Mouse (Mus musculus) urinary bladder, postnatal 10 days (tissue): ENCODE measurements around the gene Tgfa.

Experiments
- DNase-seq: peaks from one replicate; pipeline ENCODE4 v3.0.0; 2022; ENCODE audit warnings: low spot score

The Tgfa gene

DNA sequence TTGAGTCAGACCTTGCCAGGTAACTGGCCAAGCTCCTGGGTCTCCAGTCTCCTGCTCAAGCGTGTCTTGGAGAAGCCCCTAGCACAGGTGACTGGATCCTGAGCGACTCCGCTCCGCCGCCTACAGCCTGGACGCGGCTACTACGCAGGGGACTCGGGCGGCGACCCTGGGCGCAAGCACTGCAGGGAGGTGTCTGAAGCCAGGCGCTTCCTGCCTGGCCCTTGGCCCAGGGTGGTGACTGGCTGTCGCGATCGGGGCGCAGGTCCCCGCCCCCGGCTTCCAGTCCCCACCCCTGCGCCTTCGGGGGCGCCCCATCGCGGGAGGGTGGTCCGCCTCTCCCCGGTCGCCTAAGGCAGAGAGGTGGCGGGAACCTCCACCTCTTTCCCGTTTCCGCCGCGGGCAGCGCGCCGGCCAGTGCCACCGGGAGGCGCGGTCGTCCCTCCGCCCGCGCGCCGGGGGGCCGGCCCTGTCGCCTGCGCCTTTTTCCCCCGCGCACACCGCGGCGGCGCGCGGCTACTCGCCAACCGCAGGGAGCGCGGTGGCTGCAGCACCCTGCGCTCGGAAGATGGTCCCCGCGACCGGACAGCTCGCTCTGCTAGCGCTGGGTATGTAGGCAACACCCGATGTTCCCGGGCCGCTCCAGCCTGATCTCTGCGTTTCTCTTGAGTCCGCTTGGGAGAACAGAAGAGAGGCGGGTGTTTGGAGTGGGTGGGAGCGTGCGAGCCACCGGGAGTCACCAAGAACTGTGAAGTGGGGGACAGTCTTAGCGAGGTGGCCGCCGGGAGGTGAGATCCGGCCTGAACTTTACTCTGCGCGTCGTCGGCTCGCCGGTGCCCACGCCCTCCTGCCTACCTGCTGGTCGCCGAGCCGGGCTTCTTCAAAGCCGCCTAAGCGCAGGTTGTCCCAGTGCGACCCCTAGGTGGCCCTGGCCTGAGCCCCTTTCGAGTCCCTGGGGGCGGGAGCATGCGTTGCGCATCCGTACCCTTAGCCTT, at the start of gene Tgfa:
TSS of gene Tgfa (plus strand) at position 283 of the 992 bp plus-strand sequence.
- no peak for DNase-seq

DNA sequence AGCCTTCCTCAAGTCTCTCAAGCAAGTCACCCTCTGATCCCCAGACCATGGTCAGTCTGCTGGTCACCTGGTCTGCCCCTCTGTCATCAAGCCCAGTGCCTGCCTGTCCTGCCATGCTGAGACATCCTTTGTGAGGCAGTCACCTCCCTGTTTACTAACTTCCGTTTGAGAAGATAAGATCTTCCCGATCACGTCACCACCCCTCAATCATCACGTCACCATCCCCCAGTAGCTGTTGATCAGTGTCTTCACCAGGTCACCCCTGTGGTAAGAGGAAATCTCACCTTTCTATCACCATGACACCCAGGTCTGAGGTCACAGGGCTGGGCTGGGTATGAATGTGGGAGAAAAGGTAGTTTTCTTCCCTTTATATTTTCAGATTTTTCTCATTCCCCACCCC, 46.5 kb upstream of the Tgfa start:
- DNase-seq = no peak

DNA sequence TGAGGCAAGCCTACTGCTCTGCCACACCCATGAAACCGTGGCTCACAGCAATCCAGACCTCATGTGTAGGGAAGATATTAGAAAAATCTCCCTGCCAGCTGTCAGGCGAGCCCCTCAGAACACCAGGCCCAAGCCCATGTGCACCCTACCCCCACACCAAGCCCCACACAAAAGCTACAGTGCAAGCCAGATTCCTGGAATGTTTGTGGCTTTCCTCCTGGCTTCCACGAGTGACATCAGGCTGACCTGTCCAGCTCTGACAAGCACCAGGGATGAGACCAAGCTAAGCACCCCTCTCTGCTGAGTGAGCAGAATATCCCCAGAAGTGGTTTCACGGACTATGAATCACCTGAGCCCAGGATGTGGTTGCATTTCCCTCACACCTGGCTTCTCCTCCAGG, 46.0 kb upstream of the Tgfa start:
- no peak for DNase-seq

DNA sequence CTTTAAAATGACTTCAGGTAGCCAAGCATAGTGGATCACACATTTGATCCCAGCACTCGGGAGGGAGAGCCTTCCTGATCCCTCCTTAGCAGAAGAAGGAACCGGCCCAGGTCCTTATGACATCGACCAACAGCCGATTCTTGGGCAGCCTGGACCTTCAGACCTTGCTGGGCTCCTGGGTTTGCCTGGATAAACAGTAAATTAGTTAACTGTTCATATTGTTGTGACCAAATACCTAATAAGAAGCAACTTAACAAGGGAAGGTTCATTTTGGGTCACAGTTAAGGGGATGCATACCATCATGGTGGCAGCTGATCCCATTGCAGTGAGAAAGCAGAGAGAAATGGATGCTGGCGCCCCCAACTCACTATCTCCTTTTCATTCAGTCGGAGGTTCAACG, 42.3 kb upstream of the Tgfa start:
- no peak for DNase-seq

DNA sequence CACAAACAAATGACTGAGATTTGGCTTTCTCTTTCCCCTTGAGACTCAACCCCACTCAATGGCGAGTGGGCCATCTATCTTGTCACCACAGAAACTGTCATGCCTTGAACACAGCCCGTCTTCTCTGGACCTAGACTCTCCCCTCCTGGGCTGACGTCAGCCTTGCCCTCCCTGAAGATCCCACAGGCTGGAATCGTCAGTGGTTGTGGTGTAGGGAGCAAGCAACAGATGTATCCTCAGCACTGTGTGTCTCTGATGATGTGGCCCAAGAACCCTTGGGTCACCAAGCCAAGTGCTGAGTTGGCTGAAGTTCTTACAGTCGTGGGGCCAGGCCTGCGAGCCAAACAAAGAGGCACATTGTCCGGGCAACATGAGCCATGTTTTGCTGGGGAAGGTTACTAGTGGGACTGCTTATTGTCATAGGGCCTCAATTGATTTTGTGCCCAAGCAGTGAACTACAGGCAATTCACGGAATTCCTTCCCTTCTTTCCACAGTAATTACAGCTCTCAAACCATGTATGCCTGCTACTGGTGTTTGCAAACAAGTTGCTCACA, 41.5 kb upstream of the Tgfa start:
- no peak for DNase-seq

DNA sequence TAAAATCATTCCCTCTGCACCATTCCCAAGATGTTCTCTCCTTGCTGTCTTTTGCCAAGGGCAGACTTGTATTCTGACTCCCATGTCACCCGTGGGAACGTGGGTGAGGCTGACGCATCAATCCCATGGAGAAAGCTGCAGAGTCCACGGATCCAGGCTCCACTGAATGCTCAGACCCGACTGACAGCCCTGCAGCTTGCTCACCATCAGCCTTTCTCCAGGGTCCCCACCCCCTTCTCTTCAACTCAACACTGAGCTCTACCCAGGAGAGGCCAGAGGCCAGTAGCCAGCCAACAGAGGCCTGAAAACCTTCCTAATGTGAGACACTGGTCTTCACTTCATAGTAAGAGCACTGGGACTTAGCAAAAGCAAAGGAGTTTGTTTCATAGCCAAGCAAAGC, 41.0 kb upstream of the Tgfa start:
- no peak for DNase-seq

DNA sequence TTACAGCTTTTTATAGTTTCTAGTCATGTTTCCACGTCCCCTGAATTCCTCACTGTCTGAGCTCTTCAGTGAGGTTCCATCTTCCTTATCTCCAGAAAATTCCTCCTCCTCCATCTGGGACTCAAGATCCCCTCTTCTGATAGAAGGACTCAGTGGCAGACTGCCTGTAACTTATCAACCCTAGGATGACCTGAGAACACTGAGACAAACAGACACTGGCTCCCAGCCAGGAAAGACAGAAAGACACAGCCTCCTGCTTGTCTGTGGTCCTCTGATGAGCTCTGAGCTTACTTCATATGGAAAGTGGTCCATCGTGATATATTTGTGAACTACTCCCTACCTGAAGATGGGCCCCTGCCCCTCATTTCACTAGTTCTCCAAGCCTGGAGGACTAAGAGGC, 40.5 kb upstream of the Tgfa start:
- no peak for DNase-seq

DNA sequence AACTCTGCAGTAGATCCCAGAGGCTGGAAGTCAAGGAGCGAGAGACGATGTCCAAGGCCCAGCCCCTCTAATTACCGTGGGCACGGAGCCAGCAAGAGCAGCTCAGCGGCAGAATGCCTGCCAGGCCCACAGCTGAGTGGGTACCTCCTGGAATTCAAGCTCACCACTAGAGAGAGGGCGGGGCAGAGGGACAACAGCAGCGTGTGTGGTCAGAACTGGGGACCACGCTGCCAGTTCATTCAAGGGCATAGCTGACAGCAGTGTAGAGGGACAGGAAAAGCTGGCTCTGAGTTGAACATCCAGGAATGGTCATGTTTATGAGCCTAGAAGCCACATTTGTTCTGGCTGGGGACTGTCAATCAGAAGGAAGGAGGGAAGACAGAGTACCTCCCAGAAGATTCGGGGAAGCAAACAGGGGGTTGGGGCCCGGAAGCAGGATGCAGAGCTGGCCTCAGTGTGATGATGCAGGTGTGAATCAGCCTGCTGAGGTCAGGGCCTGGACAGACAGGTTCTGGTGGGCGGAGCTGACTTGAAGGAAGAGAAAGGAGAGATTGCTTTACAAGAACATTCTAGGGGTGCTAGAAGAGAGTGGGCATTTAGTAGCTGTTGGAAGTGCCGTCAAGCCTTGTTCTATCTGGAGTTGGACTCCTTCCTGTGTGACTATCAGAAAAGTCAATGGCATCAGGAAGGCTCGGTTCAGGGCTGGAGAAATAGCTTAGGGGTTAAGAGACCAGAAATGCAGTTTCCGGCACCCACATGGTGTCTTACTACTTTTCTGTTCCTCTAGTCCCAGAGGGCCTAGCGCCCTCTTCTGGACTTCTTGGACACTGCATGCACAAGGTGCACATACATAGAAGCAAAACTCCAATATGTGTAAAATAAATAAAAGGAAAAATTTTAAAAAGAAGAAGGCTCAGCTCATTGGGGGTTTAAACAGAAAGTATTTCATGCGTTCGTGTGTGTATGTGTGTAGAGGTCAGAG, 37.5 kb upstream of the Tgfa start:
- DNase-seq = no peak

DNA sequence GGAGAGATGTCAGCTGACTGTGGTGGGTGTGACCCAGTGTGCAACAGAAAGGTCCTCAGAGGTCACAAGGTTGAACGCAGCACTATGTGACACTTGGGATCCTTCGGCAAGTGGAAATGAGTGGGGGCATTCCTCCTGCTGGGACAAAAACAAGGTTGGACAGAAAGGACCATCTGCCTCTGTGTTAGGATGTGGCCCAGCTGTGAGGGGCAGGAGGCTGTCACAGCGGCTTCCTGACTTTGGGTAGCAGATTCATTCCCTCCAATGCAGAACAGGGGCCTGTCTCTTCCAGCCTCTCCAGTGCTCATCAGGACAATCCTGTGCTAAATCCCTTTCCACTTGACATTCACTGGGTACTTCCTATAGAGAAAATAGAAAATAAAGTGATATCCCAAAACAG, 34.1 kb upstream of the Tgfa start:
- no peak for DNase-seq

DNA sequence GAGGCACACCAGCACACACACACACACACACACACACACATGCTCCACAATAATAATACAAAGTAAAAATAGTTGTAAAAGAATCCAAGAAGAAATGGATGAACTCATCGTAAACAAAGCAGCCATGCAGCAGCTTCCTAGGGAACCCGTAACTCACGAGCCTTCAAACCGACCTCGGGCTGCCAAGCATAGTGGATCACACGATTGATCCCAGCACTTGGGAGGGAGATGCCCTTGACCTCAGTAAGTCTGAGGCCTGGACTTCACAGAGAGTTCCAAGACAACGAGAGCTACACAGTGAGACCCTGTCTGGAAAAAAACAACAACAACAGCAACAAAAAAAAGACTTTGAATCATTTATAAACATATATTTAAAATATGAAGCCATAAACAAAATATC, 33.4 kb upstream of the Tgfa start:
- no peak for DNase-seq

DNA sequence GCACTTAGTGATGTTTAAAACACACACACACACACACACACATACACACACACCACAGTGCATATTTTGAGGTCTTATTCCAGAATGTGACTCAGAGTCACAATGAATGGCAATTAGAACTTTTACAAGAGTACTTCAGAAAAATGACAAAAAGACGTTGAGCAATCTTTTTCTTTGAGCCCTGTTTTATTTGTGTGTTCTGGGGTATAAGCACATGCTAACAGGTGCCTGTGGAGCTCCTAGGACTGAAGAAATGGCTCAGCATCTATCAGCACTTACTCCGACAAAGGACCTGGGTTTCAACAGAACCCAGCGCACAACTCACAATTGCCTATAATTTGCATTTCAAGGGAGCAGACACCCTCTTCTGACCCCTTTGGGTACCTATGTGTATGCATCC, 31.0 kb upstream of the Tgfa start:
- DNase-seq = no peak

DNA sequence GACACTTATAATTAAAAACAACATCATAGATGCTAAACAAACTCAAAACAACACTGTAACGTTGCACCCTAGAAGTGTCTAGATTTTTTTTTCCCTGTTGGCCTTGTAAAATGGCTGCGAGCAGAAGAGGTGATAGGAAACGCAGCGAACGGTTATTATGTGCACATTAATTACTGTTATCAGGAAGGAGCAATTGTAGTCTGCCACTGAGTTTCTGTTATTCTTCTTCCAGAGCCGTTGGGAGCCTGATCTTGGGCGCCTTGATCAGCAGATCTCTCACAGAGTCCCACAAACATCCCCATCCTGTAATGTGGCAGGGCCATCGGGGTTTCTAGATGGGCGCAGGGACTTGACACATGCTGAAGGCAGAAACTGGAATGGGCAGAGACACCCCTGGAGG, 28.6 kb upstream of the Tgfa start:
- DNase-seq = no peak

DNA sequence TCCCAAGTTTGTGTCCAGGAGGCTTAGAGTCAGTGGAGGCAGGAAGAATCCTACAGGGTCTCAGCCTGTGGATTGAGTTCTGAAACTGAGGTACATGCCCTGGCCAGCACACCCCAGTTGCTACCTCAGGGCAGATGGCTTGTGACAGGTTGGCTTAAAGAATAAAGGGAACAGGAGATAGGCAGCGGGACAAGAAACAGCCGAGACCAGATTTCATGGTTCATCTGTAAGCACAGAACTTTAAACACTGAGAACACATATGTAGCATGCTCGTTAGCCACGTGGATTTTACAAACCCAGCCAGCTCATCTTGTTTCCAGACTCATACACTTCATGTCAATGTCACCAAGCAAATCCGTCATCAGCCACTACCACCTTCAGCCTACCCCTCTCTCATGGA, 27.2 kb upstream of the Tgfa start:
- no peak for DNase-seq

DNA sequence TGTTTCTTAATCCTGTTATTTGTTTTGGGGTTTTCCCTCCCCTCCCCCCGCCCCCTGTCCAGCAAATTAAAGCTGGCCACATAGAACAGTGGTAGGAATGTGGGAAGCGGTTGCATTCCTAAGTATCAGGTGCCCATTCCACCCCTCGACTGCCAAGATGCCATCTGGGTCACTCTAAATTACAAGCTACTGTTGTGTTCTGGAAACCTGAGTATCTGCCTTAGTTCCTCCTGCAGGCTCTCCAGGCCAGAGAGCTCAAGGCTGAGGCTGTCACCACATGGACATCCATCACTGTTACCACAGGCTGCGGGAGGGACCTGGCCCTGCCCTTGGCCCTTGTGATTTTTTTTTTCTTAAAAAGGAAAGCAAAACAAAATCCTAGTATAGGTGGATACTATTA, 25.9 kb upstream of the Tgfa start:
- no peak for DNase-seq

DNA sequence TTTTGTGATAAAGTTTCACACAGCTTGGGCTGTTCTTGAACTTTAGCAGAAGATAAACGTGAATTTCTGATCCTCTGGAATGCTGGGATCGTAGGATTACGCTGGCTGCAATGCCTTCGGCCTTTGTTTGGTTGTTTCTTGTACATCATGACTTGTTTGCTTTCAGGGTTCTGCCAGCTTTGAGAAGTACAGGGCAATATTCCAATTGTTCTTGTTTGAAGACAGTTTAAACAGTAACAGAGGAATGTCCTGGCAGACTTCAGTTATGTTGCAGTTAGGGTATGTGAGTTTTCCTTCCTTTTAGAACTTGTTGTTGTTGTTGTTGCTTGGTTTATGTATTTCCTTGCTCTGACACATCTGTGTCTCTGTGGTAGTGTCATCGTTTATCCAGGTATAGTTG, 18.8 kb upstream of the Tgfa start:
- no peak for DNase-seq

DNA sequence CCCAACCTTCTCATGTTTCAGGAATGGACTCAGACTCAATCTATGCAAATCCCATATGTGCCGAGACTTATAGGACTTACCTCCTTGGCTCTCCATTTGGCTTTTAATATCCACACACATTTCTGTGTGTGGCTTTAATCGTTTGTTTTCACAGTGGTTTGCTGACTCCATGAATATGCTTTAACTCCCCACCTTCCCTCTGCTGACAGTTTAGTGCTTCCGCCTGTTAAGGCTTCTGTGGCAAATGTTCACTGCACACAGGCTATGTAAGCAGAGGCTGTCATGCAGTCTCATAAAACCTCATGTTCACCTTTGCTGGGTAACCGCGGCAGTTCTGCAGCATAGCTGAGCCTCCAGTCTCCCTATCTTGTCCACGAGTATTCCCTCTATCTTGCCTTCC, 18.3 kb upstream of the Tgfa start:
- no peak for DNase-seq

DNA sequence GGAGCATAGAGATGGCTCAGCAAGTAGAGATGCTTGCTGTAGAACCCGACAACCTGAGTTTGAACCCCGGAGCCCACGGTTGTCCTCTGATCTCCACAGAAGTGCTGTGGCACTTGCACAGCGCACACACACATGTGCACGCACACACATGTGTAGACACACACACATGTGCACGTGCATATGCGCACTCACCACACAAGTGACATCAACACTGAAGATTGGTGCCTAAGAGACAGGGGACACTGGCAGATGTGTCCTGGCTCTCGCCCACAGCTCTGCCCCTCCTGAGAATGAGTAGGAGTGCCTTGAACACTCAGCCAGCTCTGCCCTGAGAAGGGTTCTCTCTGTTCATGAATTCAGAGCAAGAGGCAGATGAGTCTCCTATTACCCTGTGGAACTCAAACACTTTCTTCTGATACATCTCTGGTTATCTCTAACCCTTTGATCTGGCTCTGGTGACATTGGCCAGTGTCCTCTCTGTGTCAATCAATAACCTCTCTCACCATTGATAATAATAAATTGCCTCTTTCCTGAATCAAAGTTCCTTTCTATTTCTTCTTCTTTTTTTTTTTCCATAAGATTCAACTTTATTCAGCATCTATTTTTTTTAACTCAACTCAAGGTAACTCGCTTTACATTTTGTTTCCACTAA, 17.6 kb upstream of the Tgfa start:
- DNase-seq = no peak

DNA sequence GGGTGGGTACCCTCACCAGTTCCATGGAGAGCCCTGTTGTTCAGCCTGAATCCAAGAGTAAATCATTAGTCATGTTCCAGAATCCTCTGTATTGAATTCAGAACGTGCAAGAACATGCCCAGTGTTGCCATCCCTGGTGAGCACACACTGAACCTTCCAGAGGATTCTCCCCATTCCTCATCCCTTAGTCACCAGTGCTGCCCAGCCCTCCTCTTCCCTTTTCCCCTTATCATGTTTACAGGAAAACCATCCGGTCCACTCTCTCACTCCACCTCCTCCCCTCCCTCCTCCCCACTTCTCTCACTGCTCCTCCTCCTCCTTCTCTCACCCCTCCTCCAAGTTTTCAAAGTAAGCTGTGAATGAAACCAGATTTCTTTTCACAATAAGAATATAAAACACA, 14.4 kb upstream of the Tgfa start:
- no peak for DNase-seq

DNA sequence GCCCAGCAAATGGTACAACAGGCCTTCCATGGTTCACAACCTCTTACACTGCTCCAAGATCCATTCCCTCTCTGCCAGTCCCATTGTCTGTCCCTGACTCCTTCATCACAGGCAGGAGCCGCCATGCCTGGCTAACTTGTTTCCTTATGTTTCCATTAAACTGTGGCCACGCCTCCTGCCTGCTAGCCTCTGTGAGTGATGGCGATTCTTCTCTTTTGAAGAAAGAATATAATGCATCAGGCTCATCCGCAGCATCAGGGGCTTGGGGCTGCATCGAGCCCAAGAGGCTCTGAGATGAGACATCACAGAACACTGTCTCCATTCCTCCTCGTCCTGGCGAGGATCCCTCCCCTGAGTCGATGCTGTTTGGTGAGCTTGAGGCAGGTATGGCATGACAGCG, 13.0 kb upstream of the Tgfa start:
- DNase-seq = no peak

DNA sequence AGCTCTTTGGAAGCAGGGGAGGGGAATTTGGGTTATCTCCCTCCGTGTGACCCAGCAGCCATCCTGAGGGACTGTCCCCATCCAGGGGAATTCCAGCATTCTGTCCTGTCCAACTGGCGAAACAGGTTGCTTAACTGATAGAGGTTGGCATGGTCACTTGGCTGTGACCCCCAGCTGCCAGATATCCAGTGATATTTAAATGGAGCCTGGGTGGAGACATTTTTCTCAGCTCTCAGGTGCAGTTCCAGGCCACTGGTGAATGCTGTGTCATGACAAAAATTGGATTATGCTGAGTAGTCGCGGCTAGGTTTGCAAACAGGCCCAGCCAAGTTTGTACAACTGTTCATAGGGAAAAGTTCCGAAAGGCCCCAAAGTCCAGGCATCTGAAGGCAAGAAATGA, 12.4 kb upstream of the Tgfa start:
- no peak for DNase-seq

DNA sequence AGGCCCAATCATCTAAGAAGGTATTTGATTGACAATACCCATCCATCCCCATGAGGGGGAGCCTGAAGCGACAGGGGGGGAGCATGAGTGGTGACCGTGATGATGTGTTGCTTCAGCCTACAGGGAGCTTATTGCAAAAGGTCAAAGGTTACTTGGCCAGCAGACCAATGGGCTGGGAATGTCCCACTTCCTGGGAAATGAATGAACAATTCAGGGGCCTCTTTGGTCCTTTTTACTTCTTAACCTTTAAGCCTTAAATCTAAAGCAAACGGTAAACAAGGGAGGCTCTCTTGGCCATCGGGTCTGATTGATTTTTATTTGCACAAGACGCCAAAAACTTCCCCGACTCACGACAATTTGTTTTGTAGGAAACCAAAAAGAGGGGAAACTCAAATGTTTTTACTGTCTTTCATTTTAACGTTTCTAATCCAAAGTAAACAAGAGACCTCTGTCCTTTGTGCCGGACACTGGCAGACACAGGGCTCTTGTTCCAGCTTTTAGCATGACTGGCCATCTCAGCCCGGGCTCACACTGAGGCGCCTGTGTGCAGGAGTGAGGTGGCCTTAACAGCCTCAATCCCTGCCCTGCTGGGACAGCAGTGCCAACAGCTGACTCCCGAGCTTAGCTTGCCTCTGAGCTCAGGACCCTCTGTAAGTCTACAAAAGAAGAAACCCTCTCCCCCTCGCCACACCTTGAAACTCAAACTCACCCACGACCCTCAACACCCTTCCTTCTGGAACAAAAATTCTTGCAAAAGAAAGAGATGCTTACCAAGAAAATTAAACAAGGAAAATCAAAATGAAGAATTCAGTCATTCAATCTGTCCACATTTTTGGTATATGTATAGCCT, 8.7 kb upstream of the Tgfa start:
- no peak for DNase-seq
